Mouse (Mus musculus) heart, postnatal 0 days (tissue): ENCODE results near the gene Cdc42. TPM values are rescaled to one million over a fixed set of nuclear protein-coding genes. Genes with fewer than 3 reads are reported as not detected.
A peak's percentile ranks its signal among the peaks of the same experiment; 100 is the strongest.

Experiments
- ATAC-seq: fragments of 200-750 bp; cut with Nextera tagmentation; 2 replicates; pipeline ENCODE4 v1.8.0; 2017; ENCODE audit warnings: low read depth, moderate number of reproducible peaks, moderate library complexity; ENCODE audit not compliant: insufficient read depth
- DNase-seq: peaks from one replicate; pipeline ENCODE4 v3.0.0-alpha.2; 2016; ENCODE audit warnings: low spot score
- H3K27ac ChIP-seq: fragments of 300-500 bp; sonication (generic); 2 replicates; pipeline ENCODE4 v1.5.1; 2014; ENCODE audit warnings: low read depth, mild to moderate bottlenecking
- H3K27me3 ChIP-seq: fragments of 300-500 bp; sonication (generic); 2 replicates; pipeline ENCODE4 v1.6.1; 2014; ENCODE audit warnings: low read length, mixed read lengths; ENCODE audit not compliant: control insufficient read depth, insufficient read depth
- H3K36me3 ChIP-seq: fragments of 300-500 bp; sonication (generic); replicated peaks from 2 replicates; pipeline ENCODE4 v1.6.1; 2014; ENCODE audit warnings: low read length, mixed read lengths; ENCODE audit not compliant: control insufficient read depth, insufficient read depth
- H3K4me1 ChIP-seq: fragments of 300-500 bp; sonication (generic); 2 replicates; pipeline ENCODE4 v1.6.1; 2014; ENCODE audit warnings: antibody characterized with exemption; ENCODE audit not compliant: control insufficient read depth, insufficient read depth
- H3K4me2 ChIP-seq: fragments of 300-500 bp; sonication (generic); 2 replicates; pipeline ENCODE4 v1.6.1; 2014; ENCODE audit warnings: low read depth, mild to moderate bottlenecking, low read length, moderate library complexity
- H3K4me3 ChIP-seq: fragments of 300-500 bp; sonication (generic); 2 replicates; pipeline ENCODE4 v1.5.1; 2014; ENCODE audit warnings: low read depth, low read length
- H3K9ac ChIP-seq: fragments of 300-500 bp; sonication (generic); replicated peaks from 2 replicates; pipeline ENCODE4 v1.6.1; 2014; ENCODE audit warnings: low read depth, low read length, mixed read lengths
- H3K9me3 ChIP-seq: fragments of 300-500 bp; sonication (generic); replicated peaks from 2 replicates; pipeline ENCODE4 v1.6.1; 2016; ENCODE audit warnings: low read length; ENCODE audit not compliant: control insufficient read depth
- CTCF ChIP-seq: IDR thresholded peaks from 2 replicates; pipeline ENCODE4 v1.5.1; 2016; ENCODE audit warnings: antibody characterized with exemption, control low read depth, low read depth
- EP300 ChIP-seq: IDR thresholded peaks from 2 replicates; pipeline ENCODE4 v1.6.1; 2016; ENCODE audit warnings: antibody characterized with exemption, low read depth
- WGBS: fragments of 180-500 bp; shearing (Covaris S2); extraction: QIAGEN DNeasy Blood & Tissue Kit; methylation state at CpG from one replicate; pipeline ENCODE4 v1.1.7; 2014; 5-methylcytosine and 5-hydroxymethylcytosine counted together
- polyA plus RNA-seq: library from polyadenylated mRNA; unstranded; fragments of >200 nt; fragmentation: Nextera tagmentation; extraction: Ambion mirVana; gene quantifications from 2 replicates; pipeline ENCODE4 v1.2.1, GENCODE M21; 2015
- total RNA-seq: library from RNA; depleted of rRNA; stranded (reverse); fragments of >200 nt; gene quantifications from 2 replicates; pipeline ENCODE4 v1.2.3, GENCODE M21; 2014; ENCODE audit warnings: low replicate concordance

Cdc42 gene
- total and polyA plus RNA-seq, 2 experiments from 2014 or later = 295 to 397 TPM

DNA sequence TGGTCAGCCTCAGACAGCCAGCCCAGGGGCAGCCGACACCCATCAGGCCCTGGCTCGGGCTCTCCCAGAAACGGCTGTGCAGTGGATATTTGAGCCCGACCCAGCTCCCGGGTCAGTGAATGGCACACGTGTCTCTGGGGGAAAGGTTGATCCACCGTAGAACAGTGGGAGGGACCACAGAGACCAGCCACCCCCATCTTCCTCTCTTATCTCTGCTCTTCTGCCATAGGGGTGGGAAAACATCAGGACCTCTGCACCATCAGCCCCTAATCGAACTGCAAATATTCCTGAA is 70.9 kb downstream of the Cdc42 start:
- Histone ChIP-seq H3K9me3 (no peaks in the 10 kb centered on the region), H3K4me2 (no peak overlapping the region), H3K27me3 (peaks cover 34% of the 10 kb centered on the region), H3K9ac (no peak overlapping the region), H3K4me3 (no peak overlapping the region), H3K27ac (no peak overlapping the region), H3K4me1 (no peaks in the 10 kb centered on the region), H3K36me3 (no peaks in the 10 kb centered on the region)
- WGBS = 68% methylated on average over 8 of the region's 8 CpGs
- no peak for TF ChIP-seq EP300
- TF ChIP-seq CTCF = no peak
- DNase-seq (no peak), ATAC-seq (no peak)

DNA sequence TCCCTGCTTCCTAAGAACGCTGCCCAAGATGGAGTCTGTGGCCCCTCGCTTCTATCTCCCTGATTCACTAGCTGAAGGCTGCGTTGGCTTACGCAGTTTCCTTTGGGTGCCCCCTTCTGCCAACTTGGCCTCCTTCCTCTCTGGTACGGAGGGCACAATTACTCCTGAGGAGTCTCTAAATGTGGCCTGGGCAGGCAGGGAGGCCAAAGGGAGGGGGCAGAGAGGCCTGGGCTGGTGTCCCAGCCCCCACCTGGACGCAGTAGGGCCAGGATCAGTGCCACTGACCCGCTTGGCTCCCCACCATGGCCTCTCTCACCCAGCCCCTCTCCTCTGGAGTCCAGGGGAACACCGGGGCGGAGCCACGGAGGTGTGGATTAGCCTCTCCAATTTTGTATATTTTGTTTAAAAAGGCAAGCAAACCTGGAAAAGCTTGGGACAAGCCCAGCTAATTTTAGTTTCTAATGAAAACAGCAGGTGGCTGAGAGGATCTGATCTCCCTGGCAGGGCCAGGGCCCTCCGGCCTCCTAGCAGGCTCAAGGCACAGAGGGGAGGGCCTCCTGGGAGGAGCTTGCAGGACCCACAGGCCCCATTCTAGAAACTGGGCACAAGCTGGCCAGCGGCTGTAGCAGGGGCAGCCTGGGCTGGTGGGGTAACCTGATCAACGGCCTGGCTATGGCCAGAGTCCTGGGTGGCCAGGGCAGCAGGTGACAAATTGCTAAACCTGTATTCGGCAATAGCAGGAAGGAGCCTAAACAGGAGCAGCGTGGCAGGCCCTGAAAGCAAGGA is 71.5 kb downstream of the Cdc42 start:
- ATAC-seq = no peak
- no peaks in the 10 kb centered on the region for H3K9me3 ChIP-seq
- H3K4me2 ChIP-seq = no peak overlapping the region
- no peak overlapping the region for H3K4me3 ChIP-seq
- no peaks in the 10 kb centered on the region for H3K36me3 ChIP-seq
- H3K4me1 ChIP-seq = no peaks in the 10 kb centered on the region
- no peak overlapping the region for H3K9ac ChIP-seq
- no peak for TF ChIP-seq EP300
- TF ChIP-seq CTCF = no peak
- DNase-seq = no peak
- peaks cover 39% of the 10 kb centered on the region for H3K27me3 ChIP-seq
- 80% methylated on average over 15 of the region's 15 CpGs for WGBS
- H3K27ac ChIP-seq = no peak overlapping the region

DNA sequence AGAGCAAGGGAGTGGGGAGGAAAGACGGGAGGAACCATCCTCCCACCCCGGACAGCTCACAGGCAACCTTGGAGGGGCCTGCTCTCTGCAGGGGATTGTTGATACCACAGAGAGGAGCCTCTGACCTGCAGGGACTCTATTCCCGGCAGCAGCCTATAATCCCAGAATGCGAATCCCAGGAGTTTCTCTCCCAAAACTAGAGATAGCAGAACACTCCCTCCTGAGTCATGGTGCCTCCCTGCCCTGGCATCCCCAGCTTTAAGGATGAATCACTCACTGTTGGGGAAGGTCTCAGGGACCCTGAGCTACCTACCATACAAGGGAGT is 74.2 kb downstream of the Cdc42 start:
- no peak overlapping the region for H3K27ac ChIP-seq

DNA sequence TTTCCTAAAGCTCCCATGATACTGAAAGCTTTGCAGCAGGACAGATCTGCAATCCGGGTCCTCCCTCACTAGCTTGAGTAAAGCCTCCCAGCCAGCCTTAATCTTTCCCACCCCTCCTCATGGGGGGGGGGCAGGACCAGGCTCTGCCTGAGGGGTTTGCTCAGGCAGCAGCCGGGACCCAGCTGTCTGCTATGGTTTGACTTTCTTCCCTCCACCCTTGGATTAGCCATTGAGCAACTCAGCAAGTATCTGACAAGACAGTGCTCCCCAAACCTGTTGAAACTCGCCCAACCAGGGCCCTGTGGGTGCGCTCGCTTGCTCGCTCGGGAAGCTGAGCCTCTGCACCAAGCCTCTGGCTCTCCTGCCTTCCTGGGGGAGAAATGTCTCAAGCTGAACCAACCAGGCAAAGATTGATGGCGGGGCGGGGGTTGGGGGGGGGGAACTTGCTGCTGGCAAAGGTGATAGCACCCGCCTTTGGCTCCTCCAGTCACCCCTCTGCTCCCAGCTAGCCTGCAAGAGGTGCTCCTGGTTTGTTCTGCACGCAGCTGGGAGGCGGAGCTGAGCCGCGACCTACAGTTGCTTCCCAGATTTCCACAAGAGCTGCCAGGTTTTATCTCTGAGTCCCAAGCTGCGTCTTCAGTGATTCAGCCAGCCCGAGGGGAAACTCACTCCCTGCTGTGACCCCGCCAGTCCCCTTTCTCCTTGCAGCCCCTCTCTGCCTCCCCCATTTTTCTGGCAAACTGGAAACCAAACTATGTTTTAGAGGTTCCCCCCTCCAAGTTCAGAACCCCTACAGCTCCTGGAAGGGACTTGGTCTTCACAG is 74.7 kb downstream of the Cdc42 start:
- ATAC-seq (no peak), DNase-seq (peak; percentile 30)
- H3K27ac ChIP-seq = no peak overlapping the region
- no peak for TF ChIP-seq CTCF
- TF ChIP-seq EP300 = no peak
- H3K4me3 ChIP-seq = no peak overlapping the region
- WGBS = 10% methylated on average over 17 of the region's 17 CpGs
- H3K9me3 ChIP-seq = no peaks in the 10 kb centered on the region
- H3K36me3 ChIP-seq = no peaks in the 10 kb centered on the region
- peaks cover 2% of the 10 kb centered on the region; the same call in 1 of the 2 replicates for H3K4me1 ChIP-seq
- H3K4me2 ChIP-seq = 0 out of 2 replicates have a peak overlapping the region, but pooled peaks have one; percentile 5
- H3K9ac ChIP-seq = no peak overlapping the region
- H3K27me3 ChIP-seq = peaks cover 72% of the 10 kb centered on the region

More for the DNA sequence above, 74.2 kb downstream of the Cdc42 start:
- Histone ChIP-seq H3K36me3 (no peaks in the 10 kb centered on the region), H3K9me3 (no peaks in the 10 kb centered on the region), H3K4me1 (no peaks in the 10 kb centered on the region), H3K4me2 (no peak overlapping the region), H3K27me3 (peaks cover 66% of the 10 kb centered on the region), H3K4me3 (no peak overlapping the region), H3K9ac (no peak overlapping the region)
- 12% methylated on average over 4 of the region's 4 CpGs for WGBS
- TF ChIP-seq EP300 (no peak), CTCF (no peak)
- DNase-seq (no peak), ATAC-seq (no peak)

DNA sequence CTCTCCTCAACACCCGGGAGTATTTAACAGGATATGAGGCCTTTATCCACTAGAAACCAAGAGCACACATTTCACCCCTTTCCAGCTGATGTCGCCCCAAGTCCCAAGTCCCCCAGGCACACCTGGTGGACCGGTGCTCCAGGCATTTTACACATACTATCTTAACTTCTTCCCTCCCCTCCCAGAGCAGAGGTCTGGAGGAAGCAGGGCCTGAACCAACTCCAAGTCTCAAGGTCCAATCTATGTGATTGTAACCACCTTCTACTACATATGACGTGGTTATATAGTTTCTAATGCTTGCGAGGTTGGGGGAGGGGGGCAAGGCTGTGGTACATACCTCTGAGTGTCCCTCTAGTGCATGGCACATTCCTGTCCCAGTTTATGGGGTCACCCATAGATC is 75.4 kb downstream of the Cdc42 start:
- Histone ChIP-seq H3K4me2 (no peak overlapping the region), H3K4me1 (peaks cover 4% of the 10 kb centered on the region; the same call in 1 of the 2 replicates), H3K36me3 (no peaks in the 10 kb centered on the region), H3K4me3 (no peak overlapping the region), H3K9ac (no peak overlapping the region), H3K9me3 (no peaks in the 10 kb centered on the region), H3K27ac (no peak overlapping the region), H3K27me3 (peaks cover 77% of the 10 kb centered on the region)
- WGBS = 81% methylated on average over 5 of the region's 5 CpGs
- ATAC-seq (no peak), DNase-seq (no peak)
- TF ChIP-seq EP300 (no peak), CTCF (no peak)
